Mouse (Mus musculus): ENCODE measurements around the gene Mpzl3. TPM values are rescaled to one million over a fixed set of nuclear protein-coding genes. Genes with fewer than 3 reads are reported as not detected.

The Mpzl3 gene
- 1.1 and 1.4 TPM in 2 replicates for polyA plus RNA-seq (2021; fragmentation: Nextera tagmentation)
- long read RNA-seq, experiment 1, transcript Mpzl3-203 (6 exons, 3,424 nt) = major isoform, 16 of 21 reads
- long read RNA-seq, experiment 1, partial matches to known transcripts = 0 of 21 reads
- long read RNA-seq, experiment 1, other reads (novel, unspliced or antisense) = 5 of 21 reads
- long read RNA-seq, experiment 2, partial matches to known transcripts = 1 of 3 reads
- long read RNA-seq, experiment 2, other reads (novel, unspliced or antisense) = 1 of 3 reads

GRCm38 (mm10) chr9:45055082-45055713 lies at the start of gene Mpzl3:
Gene Mpzl3 (plus strand): TSS chr9:45055186.

GRCm38 (mm10) chr9:45009180-45010078 lies 45.6 kb upstream of the Mpzl3 start, which contains the start of gene Cd3e:
Gene Cd3e (minus strand): TSS chr9:45009627.

GRCm38 (mm10) chr9:45039499-45039898 lies 15.5 kb upstream of the Mpzl3 start, which contains the start of gene Mpzl2:
Gene Mpzl2 (plus strand): TSS chr9:45039799.

GRCm38 (mm10) chr9:45079011-45079410 lies 24.0 kb downstream of the Mpzl3 start, which contains the start of gene Jaml:
Gene Jaml (plus strand): TSS chr9:45079183.

GRCm38 (mm10) chr9:45117741-45118431 lies 62.9 kb downstream of the Mpzl3 start, which contains the start of gene Scn2b:
Gene Scn2b (plus strand): TSS chr9:45117782.

Other genes starting within 250 kb of the Mpzl3 start
- gene Kmt2a, start 173.9 kb upstream of the Mpzl3 start, polyA plus RNA-seq (2021; fragmentation: Nextera tagmentation) = 5.1 and 6.0 TPM in 2 replicates
- 1,488 and 1,660 TPM in 2 replicates for gene Atp5l, start 134.4 kb upstream of the Mpzl3 start, polyA plus RNA-seq (2021; fragmentation: Nextera tagmentation)
- 25.5 and 41.4 TPM in 2 replicates for gene Ube4a, start 89.6 kb upstream of the Mpzl3 start, polyA plus RNA-seq (2021; fragmentation: Nextera tagmentation)
- gene Cd3g, start 74.8 kb upstream of the Mpzl3 start, polyA plus RNA-seq (2021; fragmentation: Nextera tagmentation) = not detected in 2 replicates
- gene Cd3d, start 73.4 kb upstream of the Mpzl3 start, polyA plus RNA-seq (2021; fragmentation: Nextera tagmentation) = 0.06 TPM in 1 of 2 replicates, not detected in the other
- 0.06 TPM in 1 of 2 replicates, not detected in the other for gene Cd3e, start 45.6 kb upstream of the Mpzl3 start, polyA plus RNA-seq (2021; fragmentation: Nextera tagmentation)
- gene Mpzl2, start 15.4 kb upstream of the Mpzl3 start, polyA plus RNA-seq (2021; fragmentation: Nextera tagmentation) = 0.72 and 1.3 TPM in 2 replicates
- 0.54 and 1.0 TPM in 2 replicates for gene Jaml, start 24.0 kb downstream of the Mpzl3 start, polyA plus RNA-seq (2021; fragmentation: Nextera tagmentation)
- 258 and 466 TPM in 2 replicates for gene Scn2b, start 62.6 kb downstream of the Mpzl3 start, polyA plus RNA-seq (2021; fragmentation: Nextera tagmentation)
- 24.4 and 33.1 TPM in 2 replicates for gene Scn4b, start 83.2 kb downstream of the Mpzl3 start, polyA plus RNA-seq (2021; fragmentation: Nextera tagmentation)
- 1.3 and 1.4 TPM in 2 replicates for gene BC049352, start 126.8 kb downstream of the Mpzl3 start, polyA plus RNA-seq (2021; fragmentation: Nextera tagmentation)
- 0.10 TPM in 1 of 2 replicates, not detected in the other for gene Tmprss4, start 148.9 kb downstream of the Mpzl3 start, polyA plus RNA-seq (2021; fragmentation: Nextera tagmentation)
- 2.0 and 2.4 TPM in 2 replicates for gene Il10ra, start 214.0 kb downstream of the Mpzl3 start, polyA plus RNA-seq (2021; fragmentation: Nextera tagmentation)